Mouse (Mus musculus): ENCODE measurements around the gene Zcchc7. TPM values are rescaled to one million over a fixed set of nuclear protein-coding genes. Genes with fewer than 3 reads are reported as not detected.
"Not testable (repeated sequence)": the region's sequence is repeated elsewhere in the genome, so short reads cannot be mapped to it uniquely, and the experiment has no call there.

Zcchc7 gene
- total and polyA plus RNA-seq, 2 experiments from 2014 or later = 23.6 to 27.5 TPM

DNA sequence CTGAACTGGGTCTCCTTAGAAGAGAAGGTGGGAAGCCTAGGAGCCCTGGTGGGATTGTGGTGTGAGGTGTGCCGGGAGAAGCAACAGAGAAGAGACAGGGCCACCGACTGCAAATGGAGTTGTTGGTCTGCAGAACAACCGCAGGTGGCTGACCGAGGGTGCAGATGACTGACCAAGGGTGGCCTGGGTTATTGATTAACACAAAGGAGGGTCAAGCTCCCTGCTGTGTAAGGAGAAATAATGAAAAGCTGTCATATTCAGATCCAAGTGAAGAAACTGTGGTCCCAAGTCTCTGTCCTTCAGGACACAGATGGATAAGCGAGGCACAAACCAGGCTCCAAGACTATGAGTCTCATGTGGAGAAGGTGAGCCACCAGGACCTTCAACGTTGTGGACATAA is 187.8 kb downstream of the Zcchc7 start:
- H3K27ac ChIP-seq (ENCODE audit: low read depth, low read length) = no peak overlapping the region
- H3K4me2 ChIP-seq (ENCODE audit: low read depth) = no peak overlapping the region
- ATAC-seq (no peak), DNase-seq (no peak)
- H3K9ac ChIP-seq = no peak overlapping the region
- no peaks in the 10 kb centered on the region for H3K4me1 ChIP-seq (ENCODE audit: insufficient read depth)
- no peaks in the 10 kb centered on the region for H3K27me3 ChIP-seq (ENCODE audit: insufficient read depth, low read length)
- no peaks in the 10 kb centered on the region for H3K9me3 ChIP-seq (ENCODE audit: low read length)
- H3K4me3 ChIP-seq (ENCODE audit: low read depth, low read length) = no peak overlapping the region
- no peak for TF ChIP-seq CTCF (IDR thresholded peaks at IDR 0.05; ENCODE audit: low read depth)
- WGBS = 89% methylated on average over 6 of the region's 6 CpGs
- no peaks in the 10 kb centered on the region for H3K36me3 ChIP-seq (ENCODE audit: insufficient read depth)

DNA sequence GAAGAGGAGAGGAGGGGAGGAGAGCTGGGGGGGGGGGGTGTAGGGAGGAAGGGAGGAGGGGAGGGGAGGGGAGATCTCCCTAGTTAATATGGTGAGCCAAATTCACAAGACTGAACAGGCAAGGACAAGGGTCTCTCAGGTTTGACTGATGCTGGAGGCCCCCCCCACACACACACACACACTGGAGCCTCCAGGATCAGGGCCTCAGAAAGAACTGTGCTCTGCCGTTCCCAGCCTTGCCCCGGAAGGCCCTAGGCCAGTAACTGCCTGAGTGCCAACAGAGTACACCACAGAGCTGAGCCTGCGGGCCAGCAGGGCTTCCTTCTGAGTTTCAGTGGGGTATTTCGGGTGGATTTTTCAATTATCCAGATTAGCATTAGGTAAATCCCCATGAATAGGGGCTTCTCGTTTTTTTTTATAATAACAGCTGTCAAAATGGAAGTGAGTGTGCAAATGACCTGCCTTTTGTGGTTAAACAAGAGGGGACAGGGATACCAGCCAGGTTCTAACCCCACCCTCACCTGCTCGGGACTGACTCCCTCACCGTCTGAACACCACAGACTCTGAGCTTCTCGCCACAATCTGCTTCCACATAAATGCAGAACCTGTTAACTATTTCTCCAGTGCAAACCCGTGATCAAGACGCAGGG is 188.9 kb downstream of the Zcchc7 start:
- no peaks in the 10 kb centered on the region for H3K27me3 ChIP-seq (ENCODE audit: insufficient read depth, low read length)
- H3K4me3 ChIP-seq (ENCODE audit: low read depth, low read length) = no peak overlapping the region
- no peak overlapping the region for H3K9ac ChIP-seq
- WGBS = 69% methylated on average over 10 of the region's 10 CpGs
- no peak for DNase-seq
- no peaks in the 10 kb centered on the region for H3K36me3 ChIP-seq (ENCODE audit: insufficient read depth)
- H3K4me1 ChIP-seq (ENCODE audit: insufficient read depth) = no peaks in the 10 kb centered on the region
- H3K4me2 ChIP-seq (ENCODE audit: low read depth) = no peak overlapping the region
- TF ChIP-seq CTCF (IDR thresholded peaks at IDR 0.05; ENCODE audit: low read depth) = no peak
- ATAC-seq = no peak
- no peaks in the 10 kb centered on the region for H3K9me3 ChIP-seq (ENCODE audit: low read length)
- no peak overlapping the region for H3K27ac ChIP-seq (ENCODE audit: low read depth, low read length)

DNA sequence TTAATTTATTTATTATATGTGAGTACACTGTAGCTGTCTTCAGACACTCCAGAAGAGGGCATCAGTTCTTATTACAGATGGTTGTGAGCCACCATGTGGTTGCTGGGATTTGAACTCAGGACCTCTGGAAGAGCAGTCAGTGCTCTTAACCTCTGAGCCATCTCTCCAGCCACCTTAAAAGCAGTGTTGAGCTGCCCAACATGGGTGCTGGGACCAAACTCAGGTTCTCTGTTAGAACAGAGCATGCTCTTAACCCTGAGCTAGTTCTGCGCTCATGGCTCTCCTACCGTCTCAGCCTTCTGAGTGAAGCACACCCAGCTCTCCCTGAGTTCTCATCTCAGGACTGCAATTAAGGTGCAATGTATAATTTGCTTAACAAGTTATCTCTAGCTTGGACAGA is 190.4 kb downstream of the Zcchc7 start:
- H3K4me3 ChIP-seq (ENCODE audit: low read depth, low read length); H3K27ac ChIP-seq (ENCODE audit: low read depth, low read length); H3K4me1 ChIP-seq (ENCODE audit: insufficient read depth); H3K9me3 ChIP-seq (ENCODE audit: low read length); H3K36me3 ChIP-seq (ENCODE audit: insufficient read depth); H3K9ac ChIP-seq; DNase-seq; ATAC-seq; H3K27me3 ChIP-seq (ENCODE audit: insufficient read depth, low read length); H3K4me2 ChIP-seq (ENCODE audit: low read depth): not testable (repeated sequence)
- 97% methylated on average over 2 of the region's 2 CpGs for WGBS

DNA sequence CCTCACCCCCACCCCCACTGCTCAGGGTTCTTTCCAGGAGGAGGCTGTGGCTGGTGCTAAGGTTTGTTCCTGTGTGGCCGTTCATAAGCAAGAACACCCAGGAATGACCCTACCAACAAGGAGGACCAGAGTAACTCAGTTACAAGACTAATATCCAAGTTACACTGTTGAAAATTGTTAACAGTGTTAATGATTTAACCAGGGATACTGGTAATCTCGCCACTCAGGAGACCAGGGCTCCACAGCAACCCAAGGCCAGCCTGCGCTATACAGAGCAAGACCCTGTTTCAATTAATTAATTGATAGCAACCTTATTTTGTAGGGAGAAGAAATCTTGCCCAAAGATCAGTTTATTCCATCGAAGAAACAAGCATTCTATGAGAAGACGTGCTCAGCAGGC is 191.8 kb downstream of the Zcchc7 start:
- H3K27me3 ChIP-seq (ENCODE audit: insufficient read depth, low read length) = no peaks in the 10 kb centered on the region
- 93% methylated on average over 5 of the region's 5 CpGs for WGBS
- H3K27ac ChIP-seq (ENCODE audit: low read depth, low read length) = no peak overlapping the region
- no peaks in the 10 kb centered on the region for H3K9me3 ChIP-seq (ENCODE audit: low read length)
- no peak overlapping the region for H3K4me2 ChIP-seq (ENCODE audit: low read depth)
- ATAC-seq (no peak), DNase-seq (no peak)
- no peak overlapping the region for H3K4me3 ChIP-seq (ENCODE audit: low read depth, low read length)
- H3K36me3 ChIP-seq (ENCODE audit: insufficient read depth) = no peaks in the 10 kb centered on the region
- TF ChIP-seq CTCF (IDR thresholded peaks at IDR 0.05; ENCODE audit: low read depth) = no peak
- H3K4me1 ChIP-seq (ENCODE audit: insufficient read depth) = no peaks in the 10 kb centered on the region
- H3K9ac ChIP-seq = no peak overlapping the region

DNA sequence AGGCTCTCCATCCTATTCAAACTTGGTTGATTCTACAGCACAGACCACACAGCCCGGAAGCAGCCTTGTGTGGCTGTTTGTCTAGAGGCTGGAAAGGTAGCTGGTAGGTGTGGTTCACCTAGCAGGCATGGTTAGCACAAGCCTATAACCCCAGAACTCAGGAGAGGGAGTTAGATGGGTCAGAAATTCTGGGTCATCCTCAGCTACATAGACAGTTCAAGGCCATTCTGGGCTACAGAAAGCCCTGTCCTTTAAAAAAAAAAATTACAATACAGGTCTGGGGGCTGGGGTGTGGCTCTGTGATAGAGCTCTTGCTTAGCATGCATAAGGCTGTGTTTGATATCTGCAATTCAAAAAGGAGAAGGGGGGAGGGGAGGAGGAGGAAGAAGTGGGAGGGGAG is 192.6 kb downstream of the Zcchc7 start:
- Histone ChIP-seq H3K27me3 (ENCODE audit: insufficient read depth, low read length) (no peaks in the 10 kb centered on the region), H3K9me3 (ENCODE audit: low read length) (no peaks in the 10 kb centered on the region), H3K36me3 (ENCODE audit: insufficient read depth) (no peaks in the 10 kb centered on the region), H3K9ac (no peak overlapping the region), H3K4me3 (ENCODE audit: low read depth, low read length) (no peak overlapping the region), H3K4me2 (ENCODE audit: low read depth) (no peak overlapping the region), H3K27ac (ENCODE audit: low read depth, low read length) (no peak overlapping the region), H3K4me1 (ENCODE audit: insufficient read depth) (no peaks in the 10 kb centered on the region)
- no peak for DNase-seq
- 92% methylated on average over 1 of the region's 1 CpGs for WGBS
- no peak for ATAC-seq
- no peak for TF ChIP-seq CTCF (IDR thresholded peaks at IDR 0.05; ENCODE audit: low read depth)

DNA sequence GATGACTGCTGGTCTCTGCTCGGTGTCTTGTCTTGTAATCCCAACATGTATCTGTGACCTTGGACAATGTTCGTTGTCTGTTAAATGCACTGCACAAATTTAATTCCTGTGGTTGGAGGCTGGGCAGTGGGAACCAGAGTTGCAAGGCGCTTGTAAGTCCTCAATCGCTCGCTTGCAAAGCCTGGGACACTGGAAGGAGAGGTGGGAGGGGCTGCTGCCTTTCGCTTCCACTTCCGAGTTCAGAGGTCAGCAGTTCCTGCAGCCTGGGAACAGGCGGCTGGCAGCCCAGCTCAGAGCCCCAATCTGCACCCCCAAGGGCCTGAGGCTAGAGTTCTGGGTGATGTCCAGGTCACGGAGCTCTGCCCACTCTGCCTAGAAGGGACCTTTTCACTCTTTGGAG is 197.4 kb downstream of the Zcchc7 start:
- ATAC-seq = no peak
- Histone ChIP-seq H3K4me1 (ENCODE audit: insufficient read depth) (no peaks in the 10 kb centered on the region), H3K27me3 (ENCODE audit: insufficient read depth, low read length) (no peaks in the 10 kb centered on the region), H3K36me3 (ENCODE audit: insufficient read depth) (no peaks in the 10 kb centered on the region), H3K4me3 (ENCODE audit: low read depth, low read length) (no peak overlapping the region), H3K4me2 (ENCODE audit: low read depth) (no peak overlapping the region), H3K9me3 (ENCODE audit: low read length) (no peaks in the 10 kb centered on the region), H3K27ac (ENCODE audit: low read depth, low read length) (no peak overlapping the region), H3K9ac (no peak overlapping the region)
- TF ChIP-seq CTCF (IDR thresholded peaks at IDR 0.05; ENCODE audit: low read depth) = no peak
- no peak for DNase-seq
- 81% methylated on average over 9 of the region's 9 CpGs for WGBS

DNA sequence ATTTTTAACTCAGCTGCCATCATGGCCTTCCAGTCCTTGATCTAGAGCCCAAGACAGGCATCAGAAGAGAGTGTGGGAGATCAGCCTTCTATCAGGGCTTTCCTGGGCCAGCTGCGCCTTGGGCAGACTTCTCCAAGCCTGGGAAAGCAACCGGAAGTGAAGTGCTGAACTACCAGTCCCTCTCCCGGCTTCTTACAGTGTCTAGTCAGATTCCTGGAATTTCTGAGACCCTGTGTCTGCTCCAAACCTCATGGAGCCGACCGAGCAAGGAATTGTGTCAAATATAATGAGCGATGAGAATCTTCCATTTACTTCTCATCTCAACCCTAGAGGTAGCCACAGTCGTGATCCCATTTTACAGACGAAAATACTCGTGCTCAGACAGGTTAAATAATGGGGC is 203.1 kb downstream of the Zcchc7 start:
- ATAC-seq (no peak), DNase-seq (no peak)
- no peaks in the 10 kb centered on the region for H3K9me3 ChIP-seq (ENCODE audit: low read length)
- no peaks in the 10 kb centered on the region for H3K36me3 ChIP-seq (ENCODE audit: insufficient read depth)
- H3K4me1 ChIP-seq (ENCODE audit: insufficient read depth) = no peaks in the 10 kb centered on the region
- H3K9ac ChIP-seq = no peak overlapping the region
- H3K27me3 ChIP-seq (ENCODE audit: insufficient read depth, low read length) = no peaks in the 10 kb centered on the region
- 88% methylated on average over 9 of the region's 9 CpGs for WGBS
- no peak overlapping the region for H3K27ac ChIP-seq (ENCODE audit: low read depth, low read length)
- H3K4me3 ChIP-seq (ENCODE audit: low read depth, low read length) = no peak overlapping the region
- H3K4me2 ChIP-seq (ENCODE audit: low read depth) = no peak overlapping the region
- TF ChIP-seq CTCF (IDR thresholded peaks at IDR 0.05; ENCODE audit: low read depth) = no peak

All from forebrain, postnatal 0 days (tissue).